Mouse (Mus musculus) gastrocnemius, postnatal 4 days (tissue): ENCODE results near the gene Ap3b1. TPM values are rescaled to one million over a fixed set of nuclear protein-coding genes. Genes with fewer than 3 reads are reported as not detected.
"Not testable (repeated sequence)": the region's sequence is repeated elsewhere in the genome, so short reads cannot be mapped to it uniquely, and the experiment has no call there.

Experiments
- DNase-seq, 2 experiments: peaks; one replicate each; pipeline ENCODE4 v3.0.0; 2021 to 2022; ENCODE audit warnings: low spot score in 2 of 2, mixed read lengths in 2 of 2
- long read RNA-seq, 2 experiments: library from polyadenylated mRNA; stranded (forward); transcript quantifications; one replicate each; pipeline ENCODE4 v2.0.0; 2021
- total RNA-seq, 2 experiments: library from RNA; stranded (reverse); gene quantifications; 2 replicates each; pipeline ENCODE4 v1.2.3; 2021

The Ap3b1 gene
- 10 to 100 TPM; 30.2 to 32.4 TPM for total RNA-seq
- long read RNA-seq, experiment 1, full-length matches to known transcripts, result 4 of 13 reads
- long read RNA-seq, experiment 1, partial matches to known transcripts, result 4 of 13 reads
- long read RNA-seq, experiment 1, other reads (novel, unspliced or antisense), result 5 of 13 reads
- long read RNA-seq, experiment 2, full-length matches to known transcripts, result 14 of 29 reads
- long read RNA-seq, experiment 2, partial matches to known transcripts, result 4 of 29 reads
- long read RNA-seq, experiment 2, other reads (novel, unspliced or antisense), result 11 of 29 reads

DNA sequence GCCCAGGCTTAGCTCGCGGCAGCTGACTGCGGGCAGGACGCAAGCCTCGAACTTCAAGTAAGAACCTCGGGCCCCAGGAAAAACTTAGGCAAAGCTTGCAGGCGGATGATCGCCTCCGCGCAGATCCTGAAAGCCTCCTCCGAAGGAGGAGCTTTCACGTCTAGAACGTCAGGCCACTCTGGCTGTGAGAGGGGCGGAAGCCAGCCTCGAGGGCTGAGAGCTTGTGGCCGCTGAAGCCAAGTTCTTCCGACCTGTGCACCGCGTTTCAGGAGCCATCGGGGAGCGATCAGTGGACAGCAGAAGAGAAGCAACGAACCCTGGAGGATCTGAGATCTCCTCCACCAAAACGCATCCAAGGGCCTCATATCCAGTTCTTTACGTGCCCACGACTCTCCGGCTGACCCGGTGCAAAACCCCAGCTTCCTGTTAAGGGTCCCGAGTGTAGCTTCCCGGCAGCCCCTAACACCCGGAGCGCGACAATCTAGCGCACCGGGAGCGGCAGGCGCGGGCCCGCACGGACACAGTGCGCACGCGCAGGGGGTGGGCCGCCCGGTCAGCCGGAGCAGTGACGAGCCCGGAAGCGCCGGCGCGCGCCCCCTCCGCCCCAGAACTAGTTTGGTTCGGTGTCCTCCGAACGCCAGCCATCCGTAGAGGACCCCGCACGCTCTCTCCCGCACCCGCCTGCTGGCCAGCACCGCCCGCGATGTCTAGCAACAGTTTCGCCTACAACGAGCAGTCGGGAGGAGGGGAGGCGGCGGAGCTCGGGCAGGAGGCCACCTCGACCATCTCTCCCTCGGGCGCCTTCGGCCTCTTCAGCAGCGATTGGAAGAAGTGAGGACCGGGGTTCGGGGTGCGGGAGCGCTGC is at the start of gene Ap3b1:
Ap3b1 (plus strand) TSS at position 560 of the 865 bp plus-strand sequence.
- peak; percentile 89 to 92 for DNase-seq

DNA sequence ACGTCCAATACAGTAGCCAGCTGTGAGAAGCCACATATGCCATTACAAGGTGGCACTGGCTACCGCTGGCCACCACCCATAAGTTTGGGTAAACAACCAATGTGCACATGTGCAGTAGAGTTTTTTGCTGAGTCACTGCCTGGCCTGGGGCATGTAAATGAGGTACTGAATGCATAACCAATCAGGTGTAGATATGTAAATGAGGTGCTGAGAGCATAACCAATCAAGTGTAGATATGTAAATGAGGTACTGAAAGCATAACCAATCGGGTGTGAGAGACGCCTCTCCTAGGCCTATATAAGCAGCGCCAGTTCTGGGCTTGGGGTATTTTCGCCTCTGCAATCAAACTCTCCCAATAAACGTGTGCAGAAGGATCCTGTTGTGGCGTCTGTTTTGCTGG is 45.9 kb upstream of the Ap3b1 start:
- DNase-seq, result not testable (repeated sequence)

DNA sequence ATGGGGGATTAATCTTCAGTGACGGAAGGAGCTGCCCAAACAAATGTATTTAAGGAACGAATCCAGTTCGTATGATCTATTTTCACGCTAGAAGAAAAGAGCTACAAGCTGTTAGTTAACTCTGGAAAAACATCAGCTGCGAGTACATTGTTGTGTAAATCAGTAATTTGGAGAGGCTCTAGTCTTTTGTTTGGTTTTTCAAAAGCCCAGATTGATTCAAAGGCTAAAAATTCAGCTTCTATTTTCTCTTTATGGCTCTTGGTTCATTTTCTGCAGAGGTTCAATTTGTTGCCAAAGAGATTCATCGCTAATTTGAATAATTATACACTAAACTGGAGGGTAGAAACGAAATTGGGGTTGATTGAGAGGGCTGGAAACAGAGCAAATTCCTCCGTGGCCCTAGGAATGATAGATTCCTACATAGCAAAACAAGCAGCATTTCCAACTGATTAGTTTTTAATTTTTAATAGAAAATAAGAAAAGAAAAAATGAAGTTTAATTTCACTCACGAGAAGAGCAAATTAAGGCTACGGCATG is 41.7 kb upstream of the Ap3b1 start:
- no peak for DNase-seq

DNA sequence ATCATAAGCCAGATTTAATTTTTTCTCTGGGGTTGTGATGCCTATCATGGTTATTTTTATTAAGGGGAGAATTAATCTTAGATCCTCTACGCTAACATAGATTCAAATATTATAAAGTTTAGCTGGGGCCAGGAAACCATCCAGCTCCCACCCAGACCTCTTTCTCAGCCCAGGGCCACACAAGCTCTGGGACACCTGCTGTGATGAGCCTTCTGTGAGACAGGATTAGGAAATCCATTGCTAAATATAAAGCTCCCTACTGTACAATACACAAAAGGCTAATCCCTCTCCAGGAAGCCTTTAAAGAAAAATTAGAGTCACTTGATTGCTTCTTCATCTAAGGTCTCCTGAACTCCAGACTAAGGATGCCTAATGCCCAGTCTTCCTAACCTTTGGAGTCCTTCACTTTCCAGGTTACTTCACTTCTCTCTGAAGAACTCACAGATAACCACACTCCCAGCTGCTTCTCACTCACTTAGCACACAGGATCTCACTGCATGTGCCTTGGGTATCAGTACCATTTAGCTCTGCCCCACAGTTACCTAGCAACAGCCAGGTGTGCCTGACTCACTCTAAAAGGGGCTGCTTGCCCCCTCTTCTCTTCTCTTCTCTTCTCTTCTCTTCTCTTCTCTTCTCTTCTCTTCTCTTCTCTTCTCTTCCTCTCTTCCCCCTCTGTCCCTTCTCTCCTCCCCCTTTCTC is 37.5 kb upstream of the Ap3b1 start:
- no peak for DNase-seq

DNA sequence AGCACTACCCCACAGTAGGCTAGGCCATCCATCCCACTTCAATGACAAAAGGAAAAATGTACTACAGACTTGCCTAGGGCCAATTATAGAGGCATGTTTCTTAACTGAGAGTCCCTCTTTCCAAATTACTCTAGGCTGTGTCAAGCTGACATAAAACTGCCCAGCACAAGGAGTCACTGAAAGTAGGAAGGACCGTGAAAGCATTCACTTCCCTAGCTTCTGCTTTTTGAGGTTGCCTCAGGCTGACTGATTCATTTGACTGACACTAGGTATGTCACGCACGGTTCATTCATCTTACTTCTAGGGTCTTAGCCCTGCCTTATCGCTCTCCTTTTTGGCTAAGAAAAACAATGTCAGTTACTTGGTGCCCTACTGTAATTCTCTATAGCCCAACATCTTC is 36.3 kb upstream of the Ap3b1 start:
- no peak for DNase-seq

DNA sequence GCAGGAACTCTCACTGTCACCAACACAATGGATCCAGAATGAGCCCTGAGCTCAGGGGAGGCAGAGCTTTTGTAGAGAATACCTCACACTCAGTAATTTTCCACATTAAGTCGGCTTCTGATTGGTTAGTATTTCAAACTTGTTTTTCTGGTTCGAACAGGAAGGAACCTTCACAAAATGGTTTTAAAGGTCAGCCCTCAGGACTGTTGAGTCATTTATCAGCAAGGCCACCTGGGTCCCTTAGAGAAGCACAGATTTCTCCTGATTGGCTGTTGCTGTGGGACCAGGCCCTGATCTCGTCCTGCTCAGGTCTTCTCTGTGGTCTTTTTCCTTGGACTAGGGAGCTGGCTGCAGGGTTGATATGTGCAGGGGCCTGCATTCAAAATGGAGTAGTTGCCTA is 30.7 kb upstream of the Ap3b1 start:
- no peak for DNase-seq

DNA sequence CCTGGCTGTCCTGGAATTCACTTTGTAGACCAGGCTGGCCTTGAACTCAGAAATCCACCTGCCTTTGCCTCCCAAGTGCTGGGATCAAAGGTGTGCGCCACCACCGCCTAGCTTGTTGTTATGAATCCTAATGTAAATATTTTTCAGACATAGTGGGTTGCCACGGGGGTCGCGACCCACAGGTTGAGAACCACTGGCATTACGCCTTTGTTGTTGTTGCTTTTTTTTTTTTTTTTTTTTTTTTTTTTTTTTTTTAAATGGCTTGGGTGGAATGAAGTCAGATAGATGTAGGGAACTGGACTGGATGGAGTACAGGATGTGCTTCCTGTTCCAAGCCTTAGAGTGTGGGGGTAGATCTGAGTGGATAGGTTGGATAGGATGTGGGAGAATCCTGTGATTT is 29.8 kb upstream of the Ap3b1 start:
- not testable (repeated sequence) for DNase-seq

DNA sequence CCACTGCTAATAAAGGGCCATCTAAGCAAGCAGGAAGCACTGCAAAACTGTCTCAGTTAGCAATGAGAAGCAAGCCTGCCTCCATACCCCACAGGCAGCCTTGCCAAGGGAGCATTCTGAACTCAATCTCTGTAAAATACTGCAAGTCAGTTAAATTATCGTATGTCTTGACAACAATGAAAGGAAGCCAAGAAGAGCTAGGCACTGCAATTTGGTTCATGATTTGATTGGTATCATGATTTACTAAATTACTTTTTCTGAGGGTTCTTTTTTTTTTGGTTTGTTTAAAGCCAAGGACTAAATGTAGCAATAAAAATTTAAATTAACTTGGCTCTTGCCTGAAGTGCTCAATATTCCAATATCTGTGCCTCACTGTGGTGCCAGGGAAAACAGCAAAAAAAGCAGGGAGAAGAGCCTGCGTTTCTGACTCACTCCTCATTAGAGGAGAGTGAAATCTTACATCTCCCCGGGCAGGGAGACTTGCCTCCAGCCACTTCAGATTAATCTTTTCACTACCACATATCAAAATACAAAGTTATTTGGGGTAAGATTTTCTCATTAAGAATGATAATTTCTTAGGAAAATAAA is 28.3 kb upstream of the Ap3b1 start:
- DNase-seq, result no peak

DNA sequence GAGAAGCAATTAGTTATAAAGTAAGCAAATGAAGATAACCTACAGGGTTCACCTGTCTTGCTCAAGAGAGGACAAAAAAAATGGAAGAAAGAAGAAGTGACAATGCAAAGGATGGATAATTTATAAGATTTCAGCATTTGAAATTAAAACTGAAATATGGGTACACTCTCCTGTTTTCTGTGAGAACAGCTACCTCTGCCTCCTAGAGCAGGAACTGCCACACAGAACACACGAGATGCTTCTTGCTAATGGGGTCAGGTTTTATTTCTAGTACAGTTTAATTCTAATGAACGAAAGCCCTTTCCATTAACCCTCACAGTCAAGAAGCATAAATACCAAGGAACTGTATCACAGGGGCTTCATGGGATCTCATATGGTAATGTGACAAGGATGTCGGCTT is 20.4 kb upstream of the Ap3b1 start:
- no peak for DNase-seq

DNA sequence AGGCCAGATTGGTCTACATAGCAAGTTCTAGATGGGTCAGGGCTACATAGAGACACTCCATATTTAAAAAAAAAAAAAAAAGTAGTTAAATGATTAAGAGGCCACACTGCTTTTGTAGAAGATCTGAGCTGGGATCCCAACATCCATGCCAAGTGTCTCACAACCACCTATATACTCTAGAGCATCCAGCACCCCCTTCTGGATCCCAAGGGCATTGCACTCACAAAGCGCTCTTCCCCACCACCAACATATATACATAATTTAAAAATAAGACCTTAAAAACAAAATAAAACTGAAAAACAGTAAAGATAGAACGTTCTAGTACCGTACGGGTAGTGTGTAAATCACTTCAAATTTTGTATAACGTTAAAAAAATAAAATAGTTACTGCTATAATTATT is 15.6 kb upstream of the Ap3b1 start:
- no peak for DNase-seq

DNA sequence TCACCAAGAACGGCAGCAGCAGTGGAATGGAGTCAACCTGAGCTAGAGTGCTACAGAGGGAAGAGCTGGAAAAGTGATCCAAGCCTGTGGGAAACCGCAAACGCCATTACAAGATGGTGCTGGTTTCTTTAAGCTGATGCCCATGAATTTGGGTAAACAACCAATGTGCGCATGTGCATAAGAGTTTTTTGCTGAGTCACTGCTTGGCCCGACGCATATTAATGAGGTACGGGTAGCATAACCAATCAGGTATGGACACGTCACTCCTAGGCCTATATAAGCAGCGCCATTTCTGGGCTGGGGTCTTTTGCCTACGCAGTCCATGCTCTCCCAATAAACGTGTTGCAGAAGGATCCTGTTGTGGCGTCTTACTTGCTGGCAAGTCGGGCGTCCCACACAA is 14.2 kb upstream of the Ap3b1 start:
- DNase-seq, result not testable (repeated sequence)

DNA sequence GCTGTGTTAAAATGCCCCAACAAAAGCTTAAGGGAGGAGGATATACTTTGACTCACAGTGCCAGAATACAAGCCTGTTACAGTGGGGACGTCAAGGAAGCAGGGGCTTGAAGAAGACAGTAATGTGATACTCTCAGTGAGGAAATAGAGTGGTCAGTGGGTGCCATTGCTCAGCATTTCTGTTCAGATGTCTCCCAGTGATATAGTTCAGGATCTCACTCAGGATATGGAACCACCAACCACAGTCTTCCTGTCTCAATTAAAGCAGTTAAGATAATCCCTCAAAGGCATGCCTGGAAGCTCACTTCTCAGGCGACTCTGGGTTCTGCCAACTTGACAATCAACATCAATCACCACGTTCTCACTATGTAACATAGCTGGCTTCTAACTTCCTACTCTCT is 4.2 kb upstream of the Ap3b1 start:
- no peak for DNase-seq

DNA sequence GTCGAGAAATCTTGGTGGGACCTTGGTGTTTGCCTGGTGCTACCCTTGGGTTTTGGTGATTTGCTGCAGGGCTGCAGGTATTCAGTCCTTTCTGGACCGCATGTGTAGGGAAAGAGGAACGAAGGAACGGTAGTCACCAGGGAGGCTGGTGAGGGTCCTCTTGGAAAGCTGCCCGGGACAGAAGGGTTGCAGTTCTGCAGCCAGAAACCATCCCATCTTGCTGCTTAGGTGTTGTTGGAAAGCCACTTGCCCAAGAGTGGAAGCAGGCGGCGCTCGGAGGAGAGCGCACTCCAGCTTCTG is 709 bp upstream of the Ap3b1 start:
- DNase-seq, result no peak

DNA sequence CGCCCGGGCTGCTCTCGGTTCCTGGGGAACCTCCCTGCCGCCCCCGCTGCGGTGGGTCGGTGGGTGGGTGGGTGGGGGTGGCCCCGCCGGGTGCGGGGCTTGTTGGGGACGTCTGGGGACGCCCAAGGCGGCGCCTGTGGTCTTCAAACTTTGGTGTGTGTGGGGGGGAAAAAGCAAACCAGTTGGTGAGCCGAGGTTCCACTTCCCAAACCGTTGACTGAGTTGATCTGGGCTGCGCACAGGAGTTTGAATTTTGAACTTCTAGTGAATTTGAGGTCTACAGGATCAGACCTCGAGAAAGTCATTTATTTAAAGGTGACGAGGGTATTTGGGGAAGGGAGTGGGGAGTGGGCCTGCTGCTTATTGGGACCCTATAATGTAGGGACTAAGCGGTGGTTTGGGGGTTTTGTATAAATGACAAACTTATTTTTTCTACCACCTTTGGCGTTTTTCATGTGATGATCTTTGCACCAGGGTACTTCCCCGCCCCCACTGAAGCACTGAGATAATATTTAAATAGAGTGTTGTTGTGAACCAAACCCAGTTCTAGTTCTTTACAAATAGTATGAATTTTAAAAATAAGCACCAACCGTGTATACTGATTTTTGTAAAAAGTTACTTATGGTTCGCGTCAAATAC is 641 bp downstream of the Ap3b1 start:
- no peak for DNase-seq

DNA sequence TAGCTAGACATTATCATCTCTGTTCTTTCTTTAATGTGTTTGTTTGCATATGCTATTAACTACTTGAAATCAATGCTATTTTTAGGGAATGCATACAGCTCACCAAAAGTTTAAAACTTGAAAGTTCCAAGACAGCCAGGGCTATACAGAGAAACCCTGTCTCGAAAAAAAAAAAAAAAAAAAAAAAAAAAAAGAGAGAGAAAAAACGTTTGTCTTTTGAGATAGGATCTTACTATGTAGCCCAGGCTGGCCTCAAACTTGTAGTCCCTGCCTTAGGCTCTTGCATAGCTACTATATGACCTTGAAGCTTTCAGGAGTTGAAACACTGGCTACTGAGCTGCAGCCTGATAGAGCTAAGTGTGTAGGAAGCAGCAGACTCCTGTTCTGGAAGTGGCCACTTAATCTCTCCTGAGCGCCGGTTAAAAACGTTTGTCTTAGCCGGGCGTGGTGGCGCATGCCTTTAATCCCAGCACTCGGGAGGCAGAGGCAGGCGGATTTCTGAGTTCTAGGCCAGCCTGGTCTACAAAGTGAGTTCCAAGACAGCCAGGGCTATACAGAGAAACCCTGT is 2.3 kb downstream of the Ap3b1 start:
- not testable (repeated sequence) for DNase-seq

DNA sequence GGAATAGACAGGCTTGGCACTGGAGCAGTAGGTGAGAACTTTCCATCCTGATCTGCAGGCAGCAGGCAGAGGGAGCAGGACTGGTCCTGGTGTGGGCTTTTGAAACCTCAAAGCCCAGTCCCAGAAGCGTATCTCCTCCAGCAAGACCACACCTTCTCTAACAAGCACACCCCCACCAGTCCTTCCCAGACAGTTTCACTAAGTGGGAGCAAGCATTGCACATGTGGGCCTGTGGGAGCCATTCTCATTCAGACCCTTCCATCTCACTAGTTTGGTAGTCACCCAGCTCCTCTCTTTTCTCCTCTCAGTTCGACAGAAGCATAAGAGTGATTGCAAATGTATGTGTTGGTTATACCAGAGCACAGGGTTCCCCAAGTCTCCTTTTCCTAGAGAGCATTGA is 5.6 kb downstream of the Ap3b1 start:
- DNase-seq, result no peak

DNA sequence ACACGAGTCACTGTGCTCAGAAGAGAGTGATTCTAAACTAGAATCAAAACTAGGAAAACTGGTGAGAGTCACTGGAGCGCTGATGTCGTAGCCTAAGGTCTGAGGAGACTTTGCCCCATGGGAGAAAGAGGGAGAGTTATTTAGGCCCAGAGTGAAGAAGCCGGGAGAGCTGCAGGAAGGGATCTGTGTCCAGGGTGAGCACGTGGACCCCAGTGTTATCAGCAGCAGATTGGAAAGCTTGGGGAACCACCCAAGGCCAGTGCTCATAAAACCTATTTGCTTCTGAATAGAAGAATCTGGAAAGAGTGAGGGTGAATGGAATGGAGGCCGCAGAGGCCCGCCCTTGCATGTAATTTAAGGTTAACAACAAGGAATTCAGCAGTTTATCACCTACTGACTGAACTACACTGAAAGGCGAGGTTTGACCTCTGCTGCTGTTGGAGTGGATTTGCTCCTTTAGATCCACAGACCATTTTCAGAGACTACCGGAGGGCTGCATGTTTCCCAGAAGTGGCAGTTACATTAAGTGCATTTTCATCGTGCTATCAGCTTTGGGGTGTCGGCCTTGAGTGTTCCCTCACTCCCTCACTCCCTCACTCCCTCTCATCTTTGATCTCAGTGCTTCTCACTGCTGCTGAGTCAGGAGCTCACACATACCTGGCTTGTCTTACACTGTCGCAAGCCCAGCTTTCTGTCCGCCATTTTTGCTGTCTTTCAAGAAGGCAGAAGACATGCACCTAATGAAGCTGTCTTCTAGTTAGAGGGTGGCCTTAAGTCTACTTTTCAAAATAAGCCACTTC is 6.5 kb downstream of the Ap3b1 start:
- no peak for DNase-seq

DNA sequence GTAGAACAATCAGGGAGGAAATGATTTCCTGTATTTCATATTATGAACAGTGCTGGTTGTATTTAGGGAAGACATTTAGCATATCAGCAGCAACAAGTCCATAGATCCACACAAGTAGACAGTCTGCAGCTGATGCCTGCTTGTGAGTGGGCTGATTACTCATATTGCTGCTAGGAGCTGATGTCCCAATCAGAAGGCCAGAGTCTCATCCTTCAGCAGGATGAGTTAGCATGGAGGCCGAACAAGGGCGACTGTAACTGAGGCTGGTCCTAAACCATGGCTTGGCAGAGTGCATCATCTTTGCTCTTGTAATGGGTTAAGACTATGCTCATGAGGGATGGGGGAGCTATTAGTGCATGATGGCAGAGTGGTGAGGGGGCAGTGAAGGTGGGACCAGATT is 9.1 kb downstream of the Ap3b1 start:
- no peak for DNase-seq

DNA sequence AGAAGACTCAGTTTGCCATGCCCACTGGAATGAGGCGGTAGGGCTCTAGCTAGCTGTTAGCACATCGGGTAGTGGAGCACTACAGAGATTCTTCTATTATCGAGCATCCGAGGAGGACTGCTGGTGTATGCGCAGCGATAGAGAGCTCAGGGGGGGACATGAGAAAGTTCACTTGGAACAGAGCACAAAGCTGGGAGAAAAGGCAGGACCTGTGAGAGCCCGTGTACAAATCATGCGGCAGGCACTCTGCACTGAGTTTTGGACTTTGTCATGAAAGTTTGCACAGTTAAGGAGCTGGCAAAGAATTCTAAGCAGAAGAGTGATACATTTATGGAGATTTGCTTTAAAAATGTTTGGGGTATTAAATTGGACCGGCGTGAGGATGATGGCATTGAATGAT is 11.8 kb downstream of the Ap3b1 start:
- DNase-seq, result no peak

DNA sequence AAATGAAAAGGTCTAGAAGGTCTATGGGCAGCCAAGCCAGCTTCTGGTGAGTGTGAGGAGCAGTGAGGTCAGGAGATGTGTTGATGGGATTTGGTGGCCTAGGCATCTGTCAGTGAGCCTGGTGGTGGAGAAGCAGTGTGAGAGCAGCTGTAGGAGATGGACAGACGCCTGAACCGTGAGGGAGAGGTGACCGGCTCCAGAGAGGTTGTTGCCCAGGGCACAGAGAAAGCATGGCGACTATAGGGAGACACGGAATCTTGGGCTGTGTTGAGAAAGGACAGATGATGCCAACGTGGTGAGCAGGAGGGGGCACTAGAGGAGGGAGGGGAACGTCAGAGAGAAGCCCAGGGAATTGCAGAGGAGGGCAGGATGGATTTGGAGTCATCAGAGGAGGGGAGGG is 13.3 kb downstream of the Ap3b1 start:
- DNase-seq, result no peak
